Mouse (Mus musculus): ENCODE data around the gene Gpr1. TPM values are rescaled to one million over a fixed set of nuclear protein-coding genes. Genes with fewer than 3 reads are reported as not detected.

Gene Gpr1
- total and polyA plus RNA-seq, 3 experiments = 0.02 to 0.16 TPM; not detected in 1

GRCm38 (mm10) chr1:63248360-63248851 lies 34.1 kb upstream of the Gpr1 start:
- peaks cover 3% of the 10 kb centered on the region; the same call in 1 of the 2 replicates for H3K4me1 ChIP-seq (ENCODE audit: insufficient read depth, low read depth, low read length)
- peaks cover 31% of the 10 kb centered on the region for H3K27me3 ChIP-seq (ENCODE audit: insufficient read depth, low read length)
- no peak for TF ChIP-seq TAL1 (conservative IDR thresholded peaks at IDR 0.05; ENCODE audit: low read depth, low read length)
- no peak for TF ChIP-seq CTCF (IDR thresholded peaks at IDR 0.05; ENCODE audit: low read depth, low read length)
- TF ChIP-seq POLR2AphosphoS5 (IDR thresholded peaks at IDR 0.05; ENCODE audit: insufficient replicate concordance, low read depth, low read length) = no peak
- no peak for TF ChIP-seq GATA1 (IDR thresholded peaks at IDR 0.05; ENCODE audit: borderline replicate concordance, low read length)
- no peak for TF ChIP-seq GATA2 (IDR thresholded peaks at IDR 0.05; ENCODE audit: borderline replicate concordance, low read depth, low read length)
- ATAC-seq (ENCODE audit: extremely low read depth, insufficient number of reproducible peaks, low FRiP score, poor library complexity, severe bottlenecking) = no peak
- H3K36me3 ChIP-seq (replicated peaks) = no peaks in the 10 kb centered on the region
- DNase-seq (ENCODE audit: low spot score) = no peak
- H3K9me3 ChIP-seq (replicated peaks) = no peaks in the 10 kb centered on the region
- H3K4me3 ChIP-seq (ENCODE audit: low read depth, low read length) = no peak overlapping the region

- Histone ChIP-seq H3K9me3 (replicated peaks) (no peaks in the 10 kb centered on the region), H3K4me1 (ENCODE audit: insufficient read depth, low read depth, low read length) (peaks cover 3% of the 10 kb centered on the region; the same call in 1 of the 2 replicates), H3K36me3 (replicated peaks) (no peaks in the 10 kb centered on the region), H3K27me3 (ENCODE audit: insufficient read depth, low read length) (peaks cover 34% of the 10 kb centered on the region), H3K4me3 (ENCODE audit: low read depth, low read length) (no peak overlapping the region)
- no peak for TF ChIP-seq GATA2 (IDR thresholded peaks at IDR 0.05; ENCODE audit: borderline replicate concordance, low read depth, low read length)
- no peak for TF ChIP-seq POLR2AphosphoS5 (IDR thresholded peaks at IDR 0.05; ENCODE audit: insufficient replicate concordance, low read depth, low read length)
- TF ChIP-seq CTCF (IDR thresholded peaks at IDR 0.05; ENCODE audit: low read depth, low read length) = no peak
- no peak for TF ChIP-seq TAL1 (conservative IDR thresholded peaks at IDR 0.05; ENCODE audit: low read depth, low read length)
- TF ChIP-seq GATA1 (IDR thresholded peaks at IDR 0.05; ENCODE audit: borderline replicate concordance, low read length) = no peak
- DNase-seq (ENCODE audit: low spot score) (no peak), ATAC-seq (ENCODE audit: extremely low read depth, insufficient number of reproducible peaks, low FRiP score, poor library complexity, severe bottlenecking) (no peak)
Observed at GRCm38 (mm10) chr1:63247831-63248359, 33.6 kb upstream of the Gpr1 start.

GRCm38 (mm10) chr1:63246862-63247521 lies 32.6 kb upstream of the Gpr1 start:
- peaks cover 37% of the 10 kb centered on the region for H3K27me3 ChIP-seq (ENCODE audit: insufficient read depth, low read length)
- TF ChIP-seq POLR2AphosphoS5 (IDR thresholded peaks at IDR 0.05; ENCODE audit: insufficient replicate concordance, low read depth, low read length) (no peak), GATA1 (IDR thresholded peaks at IDR 0.05; ENCODE audit: borderline replicate concordance, low read length) (no peak), GATA2 (IDR thresholded peaks at IDR 0.05; ENCODE audit: borderline replicate concordance, low read depth, low read length) (no peak), CTCF (IDR thresholded peaks at IDR 0.05; ENCODE audit: low read depth, low read length) (no peak), TAL1 (conservative IDR thresholded peaks at IDR 0.05; ENCODE audit: low read depth, low read length) (no peak)
- no peaks in the 10 kb centered on the region for H3K9me3 ChIP-seq (replicated peaks)
- no peaks in the 10 kb centered on the region for H3K36me3 ChIP-seq (replicated peaks)
- DNase-seq (ENCODE audit: low spot score) (no peak), ATAC-seq (ENCODE audit: extremely low read depth, insufficient number of reproducible peaks, low FRiP score, poor library complexity, severe bottlenecking) (no peak)
- H3K4me3 ChIP-seq (ENCODE audit: low read depth, low read length) = no peak overlapping the region
- H3K4me1 ChIP-seq (ENCODE audit: insufficient read depth, low read depth, low read length) = peaks cover 3% of the 10 kb centered on the region; the same call in 1 of the 2 replicates

- H3K27me3 ChIP-seq (ENCODE audit: insufficient read depth, low read length) = peaks cover 34% of the 10 kb centered on the region
- no peak for TF ChIP-seq TAL1 (conservative IDR thresholded peaks at IDR 0.05; ENCODE audit: low read depth, low read length)
- no peak for TF ChIP-seq CTCF (IDR thresholded peaks at IDR 0.05; ENCODE audit: low read depth, low read length)
- no peak for TF ChIP-seq GATA2 (IDR thresholded peaks at IDR 0.05; ENCODE audit: borderline replicate concordance, low read depth, low read length)
- TF ChIP-seq GATA1 (IDR thresholded peaks at IDR 0.05; ENCODE audit: borderline replicate concordance, low read length) = no peak
- TF ChIP-seq POLR2AphosphoS5 (IDR thresholded peaks at IDR 0.05; ENCODE audit: insufficient replicate concordance, low read depth, low read length) = no peak
- no peak for DNase-seq (ENCODE audit: low spot score)
- H3K9me3 ChIP-seq (replicated peaks) = no peaks in the 10 kb centered on the region
- no peak for ATAC-seq (ENCODE audit: extremely low read depth, insufficient number of reproducible peaks, low FRiP score, poor library complexity, severe bottlenecking)
- no peaks in the 10 kb centered on the region for H3K36me3 ChIP-seq (replicated peaks)
- H3K4me1 ChIP-seq (ENCODE audit: insufficient read depth, low read depth, low read length) = peaks cover 3% of the 10 kb centered on the region; the same call in 1 of the 2 replicates
- no peak overlapping the region for H3K4me3 ChIP-seq (ENCODE audit: low read depth, low read length)
Observed at GRCm38 (mm10) chr1:63243854-63244253, 29.5 kb upstream of the Gpr1 start.

- Histone ChIP-seq H3K9me3 (replicated peaks) (no peaks in the 10 kb centered on the region), H3K27me3 (ENCODE audit: insufficient read depth, low read length) (peaks cover 38% of the 10 kb centered on the region), H3K4me3 (ENCODE audit: low read depth, low read length) (no peak overlapping the region), H3K4me1 (ENCODE audit: insufficient read depth, low read depth, low read length) (no peaks in the 10 kb centered on the region), H3K36me3 (replicated peaks) (no peaks in the 10 kb centered on the region)
- TF ChIP-seq GATA2 (IDR thresholded peaks at IDR 0.05; ENCODE audit: borderline replicate concordance, low read depth, low read length) (no peak), TAL1 (conservative IDR thresholded peaks at IDR 0.05; ENCODE audit: low read depth, low read length) (no peak)
- no peak for ATAC-seq (ENCODE audit: extremely low read depth, insufficient number of reproducible peaks, low FRiP score, poor library complexity, severe bottlenecking)
- no peak for DNase-seq (ENCODE audit: low spot score)
Observed at GRCm38 (mm10) chr1:63239751-63240150, 25.4 kb upstream of the Gpr1 start.

- TF ChIP-seq GATA2 (IDR thresholded peaks at IDR 0.05; ENCODE audit: borderline replicate concordance, low read depth, low read length) = no peak
- no peak for TF ChIP-seq CTCF (IDR thresholded peaks at IDR 0.05; ENCODE audit: low read depth, low read length)
- TF ChIP-seq TAL1 (conservative IDR thresholded peaks at IDR 0.05; ENCODE audit: low read depth, low read length) = no peak
- TF ChIP-seq POLR2AphosphoS5 (IDR thresholded peaks at IDR 0.05; ENCODE audit: insufficient replicate concordance, low read depth, low read length) = no peak
- TF ChIP-seq GATA1 (IDR thresholded peaks at IDR 0.05; ENCODE audit: borderline replicate concordance, low read length) = no peak
- no peak overlapping the region for H3K4me3 ChIP-seq (ENCODE audit: low read depth, low read length)
- ATAC-seq (ENCODE audit: extremely low read depth, insufficient number of reproducible peaks, low FRiP score, poor library complexity, severe bottlenecking) (no peak), DNase-seq (ENCODE audit: low spot score) (no peak)
- peaks cover 37% of the 10 kb centered on the region for H3K27me3 ChIP-seq (ENCODE audit: insufficient read depth, low read length)
- no peaks in the 10 kb centered on the region for H3K36me3 ChIP-seq (replicated peaks)
- no peaks in the 10 kb centered on the region for H3K9me3 ChIP-seq (replicated peaks)
- no peaks in the 10 kb centered on the region for H3K4me1 ChIP-seq (ENCODE audit: insufficient read depth, low read depth, low read length)
Observed at GRCm38 (mm10) chr1:63239305-63239704, 25.0 kb upstream of the Gpr1 start.
